Mouse (Mus musculus) stomach, embryonic 15.5 days (tissue): ENCODE data around the gene Zfp524. TPM values are rescaled to one million over a fixed set of nuclear protein-coding genes. Genes with fewer than 3 reads are reported as not detected.

Experiments
- ATAC-seq: fragments of 200-750 bp; cut with Nextera tagmentation; 2 replicates; pipeline ENCODE4 v1.8.0; 2017; ENCODE audit warnings: low read depth, moderate number of reproducible peaks, moderate TSS enrichment; ENCODE audit not compliant: insufficient read depth, low FRiP score
- H3K27ac ChIP-seq: fragments of 300-500 bp; sonication (generic); 2 replicates; pipeline ENCODE4 v1.5.1; 2015; ENCODE audit warnings: mild to moderate bottlenecking, inconsistent platforms
- H3K27me3 ChIP-seq: fragments of 300-500 bp; sonication (generic); replicated peaks from 2 replicates; pipeline ENCODE4 v1.6.1; 2015; ENCODE audit warnings: inconsistent platforms
- H3K36me3 ChIP-seq: fragments of 300-500 bp; sonication (generic); 2 replicates; pipeline ENCODE4 v1.6.1; 2015; ENCODE audit warnings: inconsistent platforms
- H3K4me1 ChIP-seq: fragments of 300-500 bp; sonication (generic); 2 replicates; pipeline ENCODE4 v1.6.1; 2015; ENCODE audit warnings: inconsistent platforms
- H3K4me2 ChIP-seq: fragments of 300-500 bp; sonication (generic); 2 replicates; pipeline ENCODE4 v1.6.1; 2015; ENCODE audit warnings: mild to moderate bottlenecking, inconsistent platforms
- H3K4me3 ChIP-seq: fragments of 300-500 bp; sonication (generic); replicated peaks from 2 replicates; pipeline ENCODE4 v1.5.1; 2015; ENCODE audit warnings: inconsistent platforms
- H3K9ac ChIP-seq: fragments of 300-500 bp; sonication (generic); 2 replicates; pipeline ENCODE4 v1.6.1; 2015; ENCODE audit warnings: inconsistent platforms
- H3K9me3 ChIP-seq: fragments of 300-500 bp; sonication (generic); 2 replicates; pipeline ENCODE4 v1.6.1; 2016; ENCODE audit warnings: inconsistent platforms
- WGBS: fragments of 180-500 bp; shearing (Covaris S2); methylation state at CpG from one replicate; pipeline ENCODE4 v1.1.7; 2015; 5-methylcytosine and 5-hydroxymethylcytosine counted together
- polyA plus RNA-seq: library from polyadenylated mRNA; unstranded; fragments of >200 nt; fragmentation: Nextera tagmentation; extraction: Ambion mirVana; gene quantifications from 2 replicates; pipeline ENCODE4 v1.2.1, GENCODE M21; 2015

The Zfp524 gene
- polyA plus RNA-seq, 1 experiment from 2014 or later = 16.0 TPM

- H3K4me2 ChIP-seq = no peak overlapping the region
- H3K27me3 ChIP-seq = no peaks in the 10 kb centered on the region
- H3K9ac ChIP-seq = no peak overlapping the region
- H3K36me3 ChIP-seq = peaks cover 51% of the 10 kb centered on the region
- ATAC-seq = no peak
- H3K9me3 ChIP-seq = peaks cover 5% of the 10 kb centered on the region; the same call in 1 of the 2 replicates
- no peaks in the 10 kb centered on the region for H3K4me1 ChIP-seq
- no peak overlapping the region for H3K27ac ChIP-seq
- WGBS = 93% methylated on average over 9 of the region's 9 CpGs
- H3K4me3 ChIP-seq = no peak overlapping the region
Observed at GRCm38 (mm10) chr7:5036136-5036535, 21.9 kb downstream of the Zfp524 start.

GRCm38 (mm10) chr7:5037026-5037425 lies 22.8 kb downstream of the Zfp524 start:
- Histone ChIP-seq H3K27ac (no peak overlapping the region), H3K4me2 (no peak overlapping the region), H3K4me1 (no peaks in the 10 kb centered on the region), H3K36me3 (peaks cover 42% of the 10 kb centered on the region), H3K9ac (no peak overlapping the region), H3K27me3 (no peaks in the 10 kb centered on the region), H3K9me3 (peaks cover 2% of the 10 kb centered on the region; the same call in 1 of the 2 replicates), H3K4me3 (no peak overlapping the region)
- 91% methylated on average over 7 of the region's 7 CpGs for WGBS
- ATAC-seq = no peak

GRCm38 (mm10) chr7:5037467-5037866 lies 23.3 kb downstream of the Zfp524 start:
- 88% methylated on average over 8 of the region's 8 CpGs for WGBS
- H3K4me2 ChIP-seq = peak overlapping the region; percentile 54
- peak overlapping the region; percentile 96 for H3K27ac ChIP-seq
- no peaks in the 10 kb centered on the region for H3K27me3 ChIP-seq
- no peak overlapping the region for H3K9ac ChIP-seq
- peak overlapping the region; percentile 65 for H3K4me3 ChIP-seq
- ATAC-seq = no peak
- H3K9me3 ChIP-seq = no peaks in the 10 kb centered on the region
- H3K4me1 ChIP-seq = no peaks in the 10 kb centered on the region
- peaks cover 38% of the 10 kb centered on the region for H3K36me3 ChIP-seq

GRCm38 (mm10) chr7:5038109-5038732 lies 24.0 kb downstream of the Zfp524 start, which contains the start of gene Zfp784:
Zfp784 (minus strand) TSS chr7:5038446.
- ATAC-seq = peak; percentile 98
- Histone ChIP-seq H3K27me3 (no peaks in the 10 kb centered on the region), H3K36me3 (peaks cover 30% of the 10 kb centered on the region), H3K9ac (peak within 1 kb of the TSS; percentile 58), H3K27ac (peak within 1 kb of the TSS; percentile 96), H3K9me3 (no peaks in the 10 kb centered on the region), H3K4me3 (peak within 1 kb of the TSS; percentile 65), H3K4me2 (peak within 1 kb of the TSS; percentile 54), H3K4me1 (no peaks in the 10 kb centered on the region)
- WGBS = under 1% methylated on average over 48 of the region's 48 CpGs

- peak overlapping the region; percentile 54 for H3K4me2 ChIP-seq
- no peaks in the 10 kb centered on the region for H3K27me3 ChIP-seq
- peak overlapping the region; percentile 96 for H3K27ac ChIP-seq
- H3K36me3 ChIP-seq = peaks cover 23% of the 10 kb centered on the region
- H3K4me3 ChIP-seq = peak overlapping the region; percentile 65
- 15% methylated on average over 5 of the region's 5 CpGs for WGBS
- no peaks in the 10 kb centered on the region for H3K4me1 ChIP-seq
- H3K9me3 ChIP-seq = no peaks in the 10 kb centered on the region
- ATAC-seq = no peak
- H3K9ac ChIP-seq = peak overlapping the region; percentile 58; the same call in 1 of the 2 replicates
Observed at GRCm38 (mm10) chr7:5038940-5039339, 24.7 kb downstream of the Zfp524 start.

- no peak for ATAC-seq
- no peak overlapping the region for H3K4me3 ChIP-seq
- H3K9me3 ChIP-seq = no peaks in the 10 kb centered on the region
- H3K4me2 ChIP-seq = no peak overlapping the region
- no peak overlapping the region for H3K9ac ChIP-seq
- H3K27ac ChIP-seq = no peak overlapping the region
- no peaks in the 10 kb centered on the region for H3K27me3 ChIP-seq
- no peaks in the 10 kb centered on the region for H3K36me3 ChIP-seq
- H3K4me1 ChIP-seq = no peaks in the 10 kb centered on the region
- 67% methylated on average over 2 of the region's 2 CpGs for WGBS
Observed at GRCm38 (mm10) chr7:5044981-5045380, 30.8 kb downstream of the Zfp524 start.

- Histone ChIP-seq H3K9ac (no peak overlapping the region), H3K36me3 (no peaks in the 10 kb centered on the region), H3K27ac (no peak overlapping the region), H3K4me2 (no peak overlapping the region), H3K9me3 (no peaks in the 10 kb centered on the region), H3K4me1 (0 out of 2 replicates have a peak, but pooled peaks cover 6% of the 10 kb centered on the region), H3K27me3 (no peaks in the 10 kb centered on the region), H3K4me3 (no peak overlapping the region)
- no peak for ATAC-seq
- WGBS = 74% methylated on average over 2 of the region's 2 CpGs
Observed at GRCm38 (mm10) chr7:5046112-5046511, 31.9 kb downstream of the Zfp524 start.

GRCm38 (mm10) chr7:5047313-5047712 lies 33.1 kb downstream of the Zfp524 start:
- ATAC-seq = no peak
- 21% methylated on average over 2 of the region's 2 CpGs for WGBS
- Histone ChIP-seq H3K36me3 (no peaks in the 10 kb centered on the region), H3K4me1 (0 out of 2 replicates have a peak, but pooled peaks cover 6% of the 10 kb centered on the region), H3K9ac (no peak overlapping the region), H3K9me3 (no peaks in the 10 kb centered on the region), H3K4me3 (no peak overlapping the region), H3K27ac (no peak overlapping the region), H3K4me2 (no peak overlapping the region), H3K27me3 (peaks cover 6% of the 10 kb centered on the region)

- Histone ChIP-seq H3K36me3 (no peaks in the 10 kb centered on the region), H3K4me3 (peak within 1 kb of the TSS; percentile 81), H3K27ac (peak within 1 kb of the TSS; percentile 72; the same call in 1 of the 2 replicates), H3K4me1 (peaks cover 23% of the 10 kb centered on the region), H3K9me3 (no peaks in the 10 kb centered on the region), H3K27me3 (peaks cover 47% of the 10 kb centered on the region), H3K9ac (peak within 1 kb of the TSS; percentile 7; the same call in 1 of the 2 replicates), H3K4me2 (peak within 1 kb of the TSS; percentile 80)
- ATAC-seq = peak; percentile 74; the same call in 1 of the 2 replicates
- WGBS = under 1% methylated on average over 65 of the region's 65 CpGs
Observed at GRCm38 (mm10) chr7:5051193-5052192, 37.3 kb downstream of the Zfp524 start, which contains the start of gene Zfp580. Zfp580 (plus strand) TSS chr7:5051538.

GRCm38 (mm10) chr7:5052438-5052837 lies 38.2 kb downstream of the Zfp524 start:
- 2% methylated on average over 12 of the region's 12 CpGs for WGBS
- Histone ChIP-seq H3K4me3 (peak overlapping the region; percentile 81), H3K4me1 (peaks cover 31% of the 10 kb centered on the region), H3K27ac (no peak overlapping the region), H3K9me3 (no peaks in the 10 kb centered on the region), H3K27me3 (peaks cover 56% of the 10 kb centered on the region), H3K9ac (peak overlapping the region; percentile 29; the same call in 1 of the 2 replicates), H3K36me3 (no peaks in the 10 kb centered on the region), H3K4me2 (peak overlapping the region; percentile 80)
- ATAC-seq = no peak

- Histone ChIP-seq H3K9me3 (no peaks in the 10 kb centered on the region), H3K27ac (no peak overlapping the region), H3K4me1 (peaks cover 31% of the 10 kb centered on the region), H3K4me2 (peak overlapping the region; percentile 80), H3K9ac (peak overlapping the region; percentile 29), H3K36me3 (no peaks in the 10 kb centered on the region), H3K4me3 (peak overlapping the region; percentile 81), H3K27me3 (peaks cover 61% of the 10 kb centered on the region)
- no peak for ATAC-seq
- WGBS = 6% methylated on average over 45 of the region's 45 CpGs
Observed at GRCm38 (mm10) chr7:5052931-5053343, 38.7 kb downstream of the Zfp524 start.
